Mouse (Mus musculus) heart, adult 2 months (tissue): ENCODE results near the gene Il5.

Experiments used
- CTCF ChIP-seq: fragments of 200-600 bp; IDR thresholded peaks from 2 replicates; pipeline ENCODE4 v1.8.1; 2022; ENCODE audit warnings: antibody characterized with exemption, mild to moderate bottlenecking, moderate library complexity
- POLR2A ChIP-seq: fragments of 200-500 bp; IDR thresholded peaks from 2 replicates; pipeline ENCODE4 v1.6.1; 2011; ENCODE audit warnings: mild to moderate bottlenecking, low read depth, low read length, control low read depth; ENCODE audit not compliant: insufficient read depth

GRCm38 (mm10) chr11:53773641-53774360, 53.2 kb downstream of the Il5 start:
- no peak for TF ChIP-seq CTCF
- TF ChIP-seq POLR2A, result no peak
